Mouse (Mus musculus): ENCODE data around the gene Gm47841.

The Gm47841 gene
- long read RNA-seq, experiment 1 = 0 reads
- long read RNA-seq, experiment 2 = 0 reads

DNA sequence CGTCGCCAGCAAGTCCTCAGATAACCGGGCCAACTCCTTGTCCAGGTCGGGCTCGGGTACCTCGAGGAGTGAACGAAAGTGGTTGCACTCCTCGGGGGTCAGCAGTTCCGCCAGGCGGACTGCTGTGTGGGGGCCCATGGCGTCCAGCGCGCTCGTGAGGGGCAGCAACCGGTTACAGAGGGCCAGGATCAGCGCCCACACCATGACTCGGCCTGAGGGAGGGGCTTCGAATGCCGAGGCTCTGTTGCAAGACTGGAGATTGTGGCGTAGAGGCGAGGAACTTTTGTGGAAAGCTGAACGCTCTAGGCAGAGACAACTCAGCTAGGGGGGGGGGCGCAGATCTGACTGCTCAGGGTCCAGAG lies at the start of gene Gm47841:
Gene Gm47841, minus strand, starts transcription at position 204 of the 362 bp plus-strand sequence.
- intact Hi-C loops (cut with DNase I) = loop anchor here (5.0 kb wide), 1 partner anchor 290 kb away; no protein-coding TSS in a partner anchor

DNA sequence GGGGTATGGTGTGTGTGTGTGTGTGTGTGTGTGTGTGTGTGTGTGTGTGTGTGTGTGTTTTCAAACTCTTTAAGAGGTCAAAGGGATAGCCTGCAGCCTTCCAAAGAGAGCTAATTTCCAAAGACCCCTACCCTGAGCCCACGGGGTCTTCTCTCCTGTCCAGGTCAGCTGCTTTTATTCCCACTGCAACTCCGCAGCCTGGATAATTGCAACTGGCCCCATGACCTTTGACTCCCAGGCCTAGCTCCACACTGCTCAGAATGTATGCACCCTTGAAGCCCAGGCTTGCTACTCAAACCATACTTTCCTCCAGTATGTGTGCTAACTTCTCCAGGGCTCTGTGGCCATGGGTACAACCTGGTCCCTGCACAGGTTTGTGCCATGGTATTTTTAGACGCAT lies 48.2 kb upstream of the Gm47841 start:
- intact Hi-C loops (cut with DNase I) = no loop called here

GRCm38 (mm10) chr15:101094979-101095378 lies 47.8 kb upstream of the Gm47841 start:
- intact Hi-C loops (cut with DNase I) = no loop called here

DNA sequence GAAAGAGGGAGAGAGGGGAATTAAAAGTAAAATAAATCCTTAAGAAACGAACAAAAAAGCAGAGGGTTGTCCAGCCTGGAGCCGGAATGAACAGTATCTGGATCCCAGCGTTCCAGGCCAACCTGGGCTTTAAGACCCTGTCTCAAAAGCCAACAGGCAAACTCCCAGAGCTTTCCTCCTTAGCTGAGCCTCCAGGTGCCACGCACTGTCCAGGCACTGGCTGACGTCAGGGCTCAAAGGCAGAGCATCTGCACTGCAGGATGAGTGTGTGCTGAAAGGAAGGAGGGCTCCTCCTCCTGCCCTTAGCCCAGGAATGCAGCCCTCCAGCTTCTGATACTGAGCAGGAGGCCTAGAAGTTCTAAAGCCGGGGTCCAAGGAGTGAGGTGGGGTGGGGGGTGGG lies 46.8 kb upstream of the Gm47841 start:
- intact Hi-C loops (cut with DNase I) = no loop called here

GRCm38 (mm10) chr15:101092829-101093648 lies 45.8 kb upstream of the Gm47841 start:
- intact Hi-C loops (cut with DNase I) = no loop called here

DNA sequence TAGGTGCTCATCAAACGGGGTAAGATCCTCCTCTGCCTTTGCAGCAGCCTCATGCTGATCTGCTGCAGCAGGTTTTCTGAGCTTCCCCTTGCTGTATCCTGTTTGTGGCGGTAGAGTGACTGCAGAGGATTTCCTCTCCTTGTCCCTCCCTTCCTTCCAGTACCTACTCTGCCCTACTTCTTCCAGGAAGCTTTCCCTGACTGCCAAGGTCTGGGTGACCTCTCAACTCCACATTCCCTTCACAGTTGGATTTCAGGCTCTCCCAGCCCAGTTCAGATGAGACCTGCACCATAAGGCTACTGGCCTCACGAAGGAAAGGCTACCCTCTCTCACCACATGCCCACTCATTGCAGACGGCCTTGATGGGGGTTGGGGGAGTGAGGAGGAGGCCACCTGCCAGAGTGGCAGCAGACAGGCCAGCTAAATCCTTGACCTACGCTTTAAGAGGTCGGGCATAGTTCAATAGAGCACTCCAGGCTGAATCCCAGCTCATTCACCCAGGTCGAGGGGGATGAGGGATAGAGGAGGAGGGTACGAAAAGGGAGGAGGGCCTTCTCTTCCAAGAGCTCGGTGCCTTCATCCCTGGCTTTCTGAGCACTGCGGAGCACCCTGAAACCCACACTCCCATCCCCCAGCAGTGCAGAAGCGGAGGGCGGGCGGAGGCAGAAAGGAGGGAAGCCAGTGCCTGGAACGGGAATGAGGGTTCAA lies 45.1 kb upstream of the Gm47841 start:
- intact Hi-C loops (cut with DNase I) = no loop called here

- intact Hi-C loops (cut with DNase I) = no loop called here
These were observed 44.4 kb upstream of the Gm47841 start for GRCm38 (mm10) chr15:101091551-101091950.

- intact Hi-C loops (cut with DNase I) = no loop called here
These were observed 41.1 kb upstream of the Gm47841 start for GRCm38 (mm10) chr15:101088291-101088690.

DNA sequence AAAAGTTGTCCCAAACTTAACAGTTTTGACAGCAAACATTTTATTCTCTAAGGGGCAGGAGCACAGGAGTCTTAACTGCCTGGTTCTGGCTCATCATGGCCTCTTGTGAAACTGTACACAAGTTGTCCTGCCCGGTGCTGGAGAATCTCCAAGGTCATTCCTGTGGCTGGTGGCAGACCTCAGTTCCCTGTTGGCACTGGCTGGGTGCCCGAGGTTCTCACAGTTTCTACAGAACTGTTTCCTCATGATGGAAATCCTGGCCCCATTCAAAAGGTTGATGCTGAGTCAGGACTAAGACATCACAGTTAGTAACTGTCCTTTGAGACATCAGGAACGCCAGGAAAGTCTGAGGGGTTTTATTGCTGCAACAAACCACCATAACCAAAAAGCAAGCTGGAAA lies 39.8 kb upstream of the Gm47841 start:
- intact Hi-C loops (cut with DNase I) = no loop called here

- intact Hi-C loops (cut with DNase I) = no loop called here
These were observed 39.3 kb upstream of the Gm47841 start for GRCm38 (mm10) chr15:101086451-101086850.

DNA sequence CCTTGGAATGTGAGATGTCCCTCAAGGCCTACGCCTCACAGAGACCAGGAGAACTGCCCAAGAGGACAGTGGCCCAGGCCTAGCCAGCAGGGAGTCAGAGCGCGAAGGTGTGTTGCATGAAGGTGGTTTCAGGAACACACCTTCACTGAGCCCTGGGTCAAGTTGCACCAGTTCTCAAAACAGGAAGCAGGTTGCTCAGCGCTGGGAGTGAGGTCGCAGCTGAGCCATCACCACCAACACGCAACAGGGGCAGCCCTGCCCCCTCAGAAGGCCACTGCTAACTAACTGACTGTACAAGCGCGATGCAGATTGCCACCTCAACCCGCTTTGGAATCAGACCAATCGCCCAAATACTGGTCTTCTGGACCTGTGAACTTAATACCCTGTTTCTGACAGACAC lies 37.3 kb upstream of the Gm47841 start:
- intact Hi-C loops (cut with DNase I) = no loop called here

DNA sequence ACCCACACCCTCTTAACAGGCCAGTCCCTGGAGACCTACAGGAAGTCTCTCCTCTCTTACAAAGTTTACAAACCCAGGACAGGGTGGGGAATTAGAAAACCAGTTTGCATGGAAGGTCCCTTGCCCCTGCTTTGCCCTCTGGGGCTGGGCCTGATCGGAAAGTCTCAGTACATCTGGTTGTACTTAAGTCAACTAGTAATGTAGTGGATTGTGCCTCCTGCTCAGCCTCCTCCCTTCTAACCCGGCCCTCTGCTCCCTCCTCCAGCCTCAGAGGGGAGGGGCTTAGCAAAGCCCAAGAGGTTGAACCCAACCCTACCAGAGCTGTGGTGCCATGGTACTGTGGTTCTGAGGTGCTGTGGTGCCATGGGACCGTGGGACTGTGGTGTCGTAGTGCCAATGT lies 35.0 kb upstream of the Gm47841 start:
- intact Hi-C loops (cut with DNase I) = no loop called here

GRCm38 (mm10) chr15:101081035-101081548 lies 33.9 kb upstream of the Gm47841 start:
- intact Hi-C loops (cut with DNase I) = no loop called here

GRCm38 (mm10) chr15:101080031-101080520 lies 32.9 kb upstream of the Gm47841 start:
- intact Hi-C loops (cut with DNase I) = no loop called here

- intact Hi-C loops (cut with DNase I) = no loop called here
These were observed 31.5 kb upstream of the Gm47841 start for GRCm38 (mm10) chr15:101078731-101079156.

GRCm38 (mm10) chr15:101077813-101078730 lies 30.9 kb upstream of the Gm47841 start, which contains the start of gene Fignl2:
Gene Fignl2, minus strand, starts transcription at chr15:101078567.
- intact Hi-C loops (cut with DNase I) = no loop called here

- intact Hi-C loops (cut with DNase I) = no loop called here
These were observed 30.0 kb upstream of the Gm47841 start for GRCm38 (mm10) chr15:101077001-101077812.

GRCm38 (mm10) chr15:101076071-101077000 lies 29.1 kb upstream of the Gm47841 start:
- intact Hi-C loops (cut with DNase I) = no loop called here

DNA sequence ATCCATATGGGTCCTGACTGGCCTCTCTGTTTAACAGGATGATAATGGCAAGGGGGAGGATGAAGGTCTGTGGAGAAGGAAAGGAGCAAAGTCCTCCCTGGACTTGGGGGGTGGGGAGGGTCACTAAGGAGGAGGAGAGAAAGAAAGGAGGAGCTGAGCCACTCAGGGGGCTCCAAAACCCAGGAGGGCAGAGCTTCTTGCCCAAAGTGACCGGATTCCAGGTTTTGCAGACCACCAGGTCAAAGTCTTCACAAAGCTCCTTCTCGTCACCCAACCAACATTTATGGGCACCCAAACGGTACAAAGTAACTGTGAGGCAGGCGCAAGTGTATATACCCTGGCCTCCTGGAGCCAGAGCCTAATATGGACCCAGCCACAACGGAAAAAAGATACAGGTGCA lies 28.5 kb upstream of the Gm47841 start:
- intact Hi-C loops (cut with DNase I) = no loop called here

Data from adrenal gland (tissue).